Mouse (Mus musculus): ENCODE results near the gene Ak3.

Ak3 gene

GRCm38 (mm10) chr19:29047334-29048170 lies at the start of gene Ak3:
Gene Ak3 (minus strand): TSS chr19:29047961.
- DNase-seq (ENCODE audit: low spot score), result peak; percentile 74

GRCm38 (mm10) chr19:29092194-29092593 lies 44.4 kb upstream of the Ak3 start:
- DNase-seq (ENCODE audit: low spot score), result no peak

GRCm38 (mm10) chr19:29088628-29089027 lies 40.9 kb upstream of the Ak3 start:
- no peak for DNase-seq (ENCODE audit: low spot score)

GRCm38 (mm10) chr19:29074802-29075201 lies 27.0 kb upstream of the Ak3 start:
- DNase-seq (ENCODE audit: low spot score), result no peak

GRCm38 (mm10) chr19:29069195-29069594 lies 21.4 kb upstream of the Ak3 start:
- DNase-seq (ENCODE audit: low spot score), result no peak

- DNase-seq (ENCODE audit: low spot score), result peak; percentile 89
Observed at GRCm38 (mm10) chr19:29066981-29067471, 19.3 kb upstream of the Ak3 start.

- no peak for DNase-seq (ENCODE audit: low spot score)
Observed at GRCm38 (mm10) chr19:29064451-29065102, 16.8 kb upstream of the Ak3 start.

GRCm38 (mm10) chr19:29063577-29064363 lies 16.0 kb upstream of the Ak3 start:
- DNase-seq (ENCODE audit: low spot score), result peak; percentile 97

- DNase-seq (ENCODE audit: low spot score), result no peak
Observed at GRCm38 (mm10) chr19:29063009-29063408, 15.2 kb upstream of the Ak3 start.

- DNase-seq (ENCODE audit: low spot score), result peak; percentile 60
Observed at GRCm38 (mm10) chr19:29060299-29060698, 12.5 kb upstream of the Ak3 start.

- DNase-seq (ENCODE audit: low spot score), result no peak
Observed at GRCm38 (mm10) chr19:29059688-29060087, 11.9 kb upstream of the Ak3 start.

GRCm38 (mm10) chr19:29058741-29059140 lies 11.0 kb upstream of the Ak3 start:
- DNase-seq (ENCODE audit: low spot score), result no peak

- no peak for DNase-seq (ENCODE audit: low spot score)
Observed at GRCm38 (mm10) chr19:29055469-29055868, 7.7 kb upstream of the Ak3 start.

- DNase-seq (ENCODE audit: low spot score), result no peak
Observed at GRCm38 (mm10) chr19:29054594-29054993, 6.8 kb upstream of the Ak3 start.

- DNase-seq (ENCODE audit: low spot score), result no peak
Observed at GRCm38 (mm10) chr19:29052786-29053185, 5.0 kb upstream of the Ak3 start.

- DNase-seq (ENCODE audit: low spot score), result no peak
Observed at GRCm38 (mm10) chr19:29050186-29050980, 2.6 kb upstream of the Ak3 start.

- no peak for DNase-seq (ENCODE audit: low spot score)
Observed at GRCm38 (mm10) chr19:29049401-29050075, 1.8 kb upstream of the Ak3 start.

GRCm38 (mm10) chr19:29046961-29047333 lies 814 bp downstream of the Ak3 start:
- DNase-seq (ENCODE audit: low spot score), result no peak

GRCm38 (mm10) chr19:29045956-29046650 lies 1.7 kb downstream of the Ak3 start:
- DNase-seq (ENCODE audit: low spot score), result peak; percentile 72

- DNase-seq (ENCODE audit: low spot score), result peak; percentile 44
Observed at GRCm38 (mm10) chr19:29045369-29045768, 2.4 kb downstream of the Ak3 start.
